Mouse (Mus musculus) heart, adult 2 months (tissue): ENCODE results near the gene Slc25a26. TPM values are rescaled to one million over a fixed set of nuclear protein-coding genes. Genes with fewer than 3 reads are reported as not detected.

Source experiments
- DNase-seq, 2 experiments: peaks; one replicate each; pipeline ENCODE4 v3.0.0; 2021
- H3K27ac ChIP-seq: fragments of 200-600 bp; 2 replicates; pipeline ENCODE4 v1.8.1; 2022
- H3K27me3 ChIP-seq: fragments of 200-500 bp; 2 replicates; pipeline ENCODE4 v1.6.1; 2012; ENCODE audit warnings: mild to moderate bottlenecking, low read length, inconsistent platforms, mixed read lengths; ENCODE audit not compliant: control insufficient read depth, insufficient read depth
- H3K36me3 ChIP-seq: fragments of 200-500 bp; 2 replicates; pipeline ENCODE4 v1.6.1; 2012; ENCODE audit warnings: low read length, inconsistent platforms; ENCODE audit not compliant: control insufficient read depth, insufficient read depth
- H3K4me1 ChIP-seq: fragments of 200-500 bp; 2 replicates; pipeline ENCODE4 v1.6.1; 2011; ENCODE audit warnings: low read length; ENCODE audit not compliant: control insufficient read depth, insufficient read depth
- H3K4me3 ChIP-seq: fragments of 200-600 bp; 2 replicates; pipeline ENCODE4 v1.8.1; 2022
- H3K79me2 ChIP-seq: fragments of 200-500 bp; replicated peaks from 2 replicates; pipeline ENCODE4 v1.6.1; 2012; ENCODE audit warnings: mild to moderate bottlenecking, inconsistent platforms, low read length, moderate library complexity, mixed read lengths; ENCODE audit not compliant: control insufficient read depth, insufficient read depth
- H3K9ac ChIP-seq: fragments of 200-500 bp; 2 replicates; pipeline ENCODE4 v1.6.1; 2012; ENCODE audit warnings: low read depth, mild to moderate bottlenecking, control low read depth, inconsistent platforms, low read length, mixed read lengths
- POLR2A ChIP-seq: fragments of 200-500 bp; IDR thresholded peaks from 2 replicates; pipeline ENCODE4 v1.6.1; 2011; ENCODE audit warnings: mild to moderate bottlenecking, low read depth, low read length, control low read depth; ENCODE audit not compliant: insufficient read depth
- WGBS: fragments of 180-500 bp; shearing (Covaris S2); methylation state at CpG from one replicate; pipeline ENCODE4 v1.1.7; 2018; 5-methylcytosine and 5-hydroxymethylcytosine counted together
- intact Hi-C: fragments of 180-260 bp; cut with DNase I; formaldehyde crosslinking; loops from one replicate; pipeline ENCODE4 v1.15.1; 2025
- microRNA-seq, 2 experiments: library from miRNA; unstranded; fragments of <30 nt; microRNA quantifications; one replicate each; pipeline ENCODE4 v1.2.0; 2021
- polyA plus RNA-seq: library from polyadenylated mRNA; depleted of rRNA; stranded (reverse); fragments of >200 nt; gene quantifications from 2 replicates; pipeline ENCODE4 v1.2.3, GENCODE M21; 2012; rRNA removed
- total RNA-seq, 2 experiments: library from RNA; stranded (reverse); gene quantifications; 2 replicates each; pipeline ENCODE4 v1.2.3; 2021

Slc25a26 gene
- total and polyA plus RNA-seq, 3 experiments: 18.0 to 19.2 (median 18.7) TPM

- intact Hi-C loops: no loop called here
- peaks cover 3% of the 10 kb centered on the region for H3K36me3 ChIP-seq
- WGBS: 87% methylated on average over 10 of the region's 10 CpGs
- no peak for DNase-seq
- H3K9ac ChIP-seq: no peak overlapping the region
- H3K79me2 ChIP-seq: peaks cover 1% of the 10 kb centered on the region; the same call in 1 of the 2 replicates
- H3K27me3 ChIP-seq: no peaks in the 10 kb centered on the region
- no peak for TF ChIP-seq POLR2A
- no peak overlapping the region for H3K27ac ChIP-seq
- H3K4me1 ChIP-seq: peaks cover 7% of the 10 kb centered on the region
- H3K4me3 ChIP-seq: no peak overlapping the region
Observed at GRCm38 (mm10) chr6:94653388-94654316, 153.5 kb downstream of the Slc25a26 start.

Small RNA genes lying within 50 kb of the gene (microRNA-seq; reads per million reads assigned to microRNA genes)
- gene Mir7041: 0 reads per million in 2 experiments

Other genes with a start within 250 kb of the Slc25a26 start
- 10 to 100 TPM; 14.0 to 16.5 TPM for gene Magi1, start 216.4 kb upstream of the Slc25a26 start, total RNA-seq
- 4.1 and 5.8 TPM in 2 replicates for gene Magi1, start 216.4 kb upstream of the Slc25a26 start, polyA plus RNA-seq
- 10 to 100 TPM; 30.4 to 32.7 TPM for gene Lrig1, start 199.8 kb downstream of the Slc25a26 start, total RNA-seq
- 23.3 and 35.5 TPM in 2 replicates for gene Lrig1, start 199.8 kb downstream of the Slc25a26 start, polyA plus RNA-seq